In genomic region chr2:118203739-118204461, GRCm38 (mm10) we compare ENCODE assay signal across 8 mouse cellular contexts. TPM values are rescaled to one million over a fixed set of nuclear protein-coding genes. Genes with fewer than 3 reads are reported as not detected.
DNase-seq lines count a peak whose midpoint lies in the region; ATAC-seq and TF ChIP-seq lines count a peak whose summit lies in the region.

No protein-coding gene starts in this region.

- 14% methylated on average over 16 of the region's 16 CpGs for WGBS in heart, embryonic 13.5 days
- WGBS in heart, adult 2 months: 27% methylated on average over 16 of the region's 16 CpGs
- 3% methylated on average over 16 of the region's 16 CpGs for WGBS in forebrain, embryonic 16.5 days
- WGBS in kidney, embryonic 14.5 days: 7% methylated on average over 16 of the region's 16 CpGs

- H3K4me1 ChIP-seq in heart, embryonic 13.5 days: peaks cover 11% of the 10 kb centered on the region
- H3K4me1 ChIP-seq in heart, adult 2 months (ENCODE audit: control insufficient read depth, insufficient read depth, low read length): no peaks in the 10 kb centered on the region
- peaks cover 44% of the 10 kb centered on the region for H3K4me1 ChIP-seq in forebrain, embryonic 16.5 days (replicated peaks; ENCODE audit: control insufficient read depth, insufficient read depth, low read length)
- peaks cover 7% of the 10 kb centered on the region; the same call in 1 of the 2 replicates for H3K4me1 ChIP-seq in kidney, embryonic 14.5 days (ENCODE audit: control insufficient read depth, insufficient read depth, low read length)

- H3K9me3 ChIP-seq in heart, embryonic 13.5 days: no peaks in the 10 kb centered on the region
- H3K9me3 ChIP-seq in forebrain, embryonic 16.5 days (ENCODE audit: control insufficient read depth, low read length): no peaks in the 10 kb centered on the region
- H3K9me3 ChIP-seq in kidney, embryonic 14.5 days (ENCODE audit: control insufficient read depth, low read length): no peaks in the 10 kb centered on the region

- peaks cover 66% of the 10 kb centered on the region for H3K27me3 ChIP-seq in heart, embryonic 13.5 days (replicated peaks)
- H3K27me3 ChIP-seq in heart, adult 2 months (ENCODE audit: control insufficient read depth, insufficient read depth, low read length): 0 out of 2 replicates have a peak, but pooled peaks cover 2% of the 10 kb centered on the region
- H3K27me3 ChIP-seq in forebrain, embryonic 16.5 days (replicated peaks; ENCODE audit: control insufficient read depth, insufficient read depth, low read length): no peaks in the 10 kb centered on the region
- H3K27me3 ChIP-seq in kidney, embryonic 14.5 days (ENCODE audit: control insufficient read depth, insufficient read depth, low read length): no peaks in the 10 kb centered on the region

- H3K79me2 ChIP-seq in heart, adult 2 months (replicated peaks; ENCODE audit: control insufficient read depth, insufficient read depth, low read length): no peaks in the 10 kb centered on the region

- DNase-seq in heart, adult 2 months: no peak
- DNase-seq in left cerebral cortex, postnatal 36 days (ENCODE audit: low spot score in 2 of 2): peak; percentile 39 to 46
- peak; percentile 27 to 68 for DNase-seq in right cerebral cortex, adult 2 months (ENCODE audit: low spot score in 2 of 2)
- DNase-seq in gastrocnemius, postnatal 4 days (ENCODE audit: low spot score in 2 of 2): no peak
- DNase-seq in gastrocnemius, postnatal 25 days: no peak

- peak overlapping the region; percentile 19 for H3K4me3 ChIP-seq in heart, embryonic 13.5 days
- H3K4me3 ChIP-seq in heart, adult 2 months: no peak overlapping the region
- H3K4me3 ChIP-seq in forebrain, embryonic 16.5 days (replicated peaks; ENCODE audit: low read length): no peak overlapping the region
- 0 out of 2 replicates have a peak overlapping the region, but pooled peaks have one; percentile 4 for H3K4me3 ChIP-seq in kidney, embryonic 14.5 days (ENCODE audit: low read length)

- peak overlapping the region; percentile 41 for H3K9ac ChIP-seq in heart, embryonic 13.5 days
- no peak overlapping the region for H3K9ac ChIP-seq in heart, adult 2 months (ENCODE audit: low read depth, low read length)
- H3K9ac ChIP-seq in forebrain, embryonic 16.5 days (replicated peaks; ENCODE audit: low read depth, low read length): 0 out of 2 replicates have a peak overlapping the region, but pooled peaks have one; percentile 20
- no peak overlapping the region for H3K9ac ChIP-seq in kidney, embryonic 14.5 days (ENCODE audit: low read depth, low read length)

- no peak for TF ChIP-seq POLR2A in heart, adult 2 months (IDR thresholded peaks at IDR 0.05; ENCODE audit: insufficient read depth, low read depth, low read length)

- H3K27ac ChIP-seq in heart, embryonic 13.5 days (replicated peaks): no peak overlapping the region
- H3K27ac ChIP-seq in heart, adult 2 months: no peak overlapping the region
- H3K27ac ChIP-seq in forebrain, embryonic 16.5 days (ENCODE audit: low read length): peak overlapping the region; percentile 90
- no peak overlapping the region for H3K27ac ChIP-seq in kidney, embryonic 14.5 days (ENCODE audit: low read depth, low read length)

- H3K4me2 ChIP-seq in heart, embryonic 13.5 days: peak overlapping the region; percentile 50
- H3K4me2 ChIP-seq in forebrain, embryonic 16.5 days (ENCODE audit: low read length): peak overlapping the region; percentile 43
- 0 out of 2 replicates have a peak overlapping the region, but pooled peaks have one; percentile 13 for H3K4me2 ChIP-seq in kidney, embryonic 14.5 days (replicated peaks; ENCODE audit: low read depth, low read length)

- no peak for TF ChIP-seq CTCF in heart, adult 2 months (IDR thresholded peaks at IDR 0.05)

- no peaks in the 10 kb centered on the region for H3K36me3 ChIP-seq in heart, embryonic 13.5 days
- H3K36me3 ChIP-seq in heart, adult 2 months (ENCODE audit: control insufficient read depth, insufficient read depth, low read length): no peaks in the 10 kb centered on the region
- no peaks in the 10 kb centered on the region for H3K36me3 ChIP-seq in forebrain, embryonic 16.5 days (ENCODE audit: control insufficient read depth, insufficient read depth)
- no peaks in the 10 kb centered on the region for H3K36me3 ChIP-seq in kidney, embryonic 14.5 days (ENCODE audit: control insufficient read depth, insufficient read depth, low read length)

- TF ChIP-seq EP300 in heart, adult 2 months (IDR thresholded peaks at IDR 0.05; ENCODE audit: insufficient read depth, low read depth, low read length): no peak

- intact Hi-C loops in heart, adult 2 months (cut with DNase I): no loop called here
- intact Hi-C loops in left cerebral cortex, postnatal 36 days (cut with DNase I): loop anchor here (1.0 kb wide), 1 partner anchor 37 kb away; no protein-coding TSS in a partner anchor

- no peak for ATAC-seq in heart, embryonic 13.5 days (ENCODE audit: extremely low read depth, insufficient number of reproducible peaks, low FRiP score, low TSS enrichment)
- peak; percentile 85 for ATAC-seq in forebrain, embryonic 16.5 days
- ATAC-seq in kidney, embryonic 14.5 days (ENCODE audit: low FRiP score, low TSS enrichment): peak; percentile 56; the same call in 1 of the 2 replicates

RNA-seq across cellular contexts. Expression of gene Fsip1, which starts 52.9 kb away (rescaled TPM):
- 0.14 TPM in 1 of 2 replicates, not detected in the other for polyA plus RNA-seq in heart, embryonic 13.5 days (2015; fragmentation: Nextera tagmentation; extraction: Ambion mirVana)
- not detected for total RNA-seq in heart, adult 2 months (2021)
- polyA plus RNA-seq in heart, adult 2 months (2012; rRNA removed): 0.06 TPM in 1 of 2 replicates, not detected in the other
- polyA plus RNA-seq in forebrain, embryonic 16.5 days (2015; fragmentation: Nextera tagmentation; extraction: Ambion mirVana): 4.5 and 4.6 TPM in 2 replicates
- 1.3 and 1.7 TPM in 2 replicates for polyA plus RNA-seq in kidney, embryonic 14.5 days (2014; fragmentation: Nextera tagmentation; extraction: Ambion mirVana)
- under 1 TPM; 0.20 to 0.48 TPM for total RNA-seq in left cerebral cortex, postnatal 36 days (2021)
- total RNA-seq in gastrocnemius, postnatal 4 days (2021): not detected
- not detected for total RNA-seq in gastrocnemius, postnatal 25 days (2021)

Comparison
In these comparisons a context has a peak if more than half of its experiments do, and no peak if none do; other contexts are left out.
1. H3K4me3 ChIP-seq: peak in heart, embryonic 13.5 days (single experiment) and kidney, embryonic 14.5 days (single experiment); none in heart, adult 2 months (single experiment) and forebrain, embryonic 16.5 days (single experiment).
2. H3K9ac ChIP-seq: peak in heart, embryonic 13.5 days (single experiment) and forebrain, embryonic 16.5 days (single experiment); none in heart, adult 2 months (single experiment) and kidney, embryonic 14.5 days (single experiment).
3. DNase-seq: peak in left cerebral cortex, postnatal 36 days (2 of 2) and right cerebral cortex, adult 2 months (2 of 2); none in heart, adult 2 months (0 of 2), gastrocnemius, postnatal 4 days (0 of 2) and gastrocnemius, postnatal 25 days (single experiment).
4. Peak in every context shown above with its lines, with median percentiles within 50 percentile points of each other: H3K4me2 ChIP-seq.